Mouse (Mus musculus) spleen, embryonic (tissue): ENCODE measurements around the gene Fgfr1op2.

ENCODE experiments used
- CTCF ChIA-PET: fragments of 350-600 bp; sonication (Branson Sonifier 250); formaldehyde crosslinking; loops from one replicate; lab custom pipeline; 2022; lab: Charles Lee

Fgfr1op2 gene

DNA sequence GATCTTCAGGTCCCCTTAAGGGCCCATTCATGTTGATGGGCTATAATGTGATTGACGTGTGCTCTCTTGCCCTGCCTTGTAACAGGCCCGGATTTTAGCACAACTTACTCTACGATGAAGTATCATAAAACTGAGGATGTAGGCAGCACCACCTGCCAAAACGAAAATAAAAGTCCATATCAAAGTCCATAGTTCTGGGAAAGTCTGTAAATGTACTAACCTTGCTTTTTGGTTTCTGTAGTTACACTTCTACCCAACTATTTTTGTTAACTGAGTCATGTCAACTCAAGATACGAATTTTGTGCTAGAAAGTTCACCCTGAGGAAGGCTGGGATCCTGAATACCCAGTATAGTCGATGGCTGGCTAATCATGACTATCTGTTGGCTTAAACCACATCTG, 64.0 kb downstream of the Fgfr1op2 start:
- CTCF ChIA-PET, result no interaction called here

DNA sequence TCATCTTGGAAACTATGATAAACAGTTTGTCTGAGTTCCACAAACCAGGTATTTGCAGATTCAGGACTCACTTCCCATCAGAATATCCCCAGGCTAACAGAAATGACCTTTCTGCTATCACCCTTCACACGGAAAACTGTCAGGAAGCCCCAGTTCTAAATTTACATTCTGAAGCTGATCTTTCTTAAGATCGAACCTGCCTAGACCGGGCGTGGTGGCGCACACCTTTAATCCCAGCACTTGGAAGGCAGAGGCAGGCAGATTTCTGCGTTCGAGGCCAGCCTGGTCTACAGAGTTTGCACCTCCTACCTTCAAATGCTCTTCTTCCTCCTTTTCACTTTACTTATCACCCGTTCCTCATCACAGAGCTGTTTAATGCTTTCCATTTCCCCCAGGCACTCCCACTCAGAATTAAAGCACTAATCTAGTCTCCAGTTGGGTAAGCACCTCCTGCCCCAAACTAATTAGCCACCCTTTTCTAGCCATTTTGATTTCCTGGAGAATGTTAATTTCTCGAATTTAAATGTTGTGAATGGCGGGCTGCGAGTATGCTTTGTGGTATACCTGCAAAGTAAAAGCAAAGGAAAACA, 64.7 kb downstream of the Fgfr1op2 start:
- CTCF ChIA-PET, result no interaction called here

DNA sequence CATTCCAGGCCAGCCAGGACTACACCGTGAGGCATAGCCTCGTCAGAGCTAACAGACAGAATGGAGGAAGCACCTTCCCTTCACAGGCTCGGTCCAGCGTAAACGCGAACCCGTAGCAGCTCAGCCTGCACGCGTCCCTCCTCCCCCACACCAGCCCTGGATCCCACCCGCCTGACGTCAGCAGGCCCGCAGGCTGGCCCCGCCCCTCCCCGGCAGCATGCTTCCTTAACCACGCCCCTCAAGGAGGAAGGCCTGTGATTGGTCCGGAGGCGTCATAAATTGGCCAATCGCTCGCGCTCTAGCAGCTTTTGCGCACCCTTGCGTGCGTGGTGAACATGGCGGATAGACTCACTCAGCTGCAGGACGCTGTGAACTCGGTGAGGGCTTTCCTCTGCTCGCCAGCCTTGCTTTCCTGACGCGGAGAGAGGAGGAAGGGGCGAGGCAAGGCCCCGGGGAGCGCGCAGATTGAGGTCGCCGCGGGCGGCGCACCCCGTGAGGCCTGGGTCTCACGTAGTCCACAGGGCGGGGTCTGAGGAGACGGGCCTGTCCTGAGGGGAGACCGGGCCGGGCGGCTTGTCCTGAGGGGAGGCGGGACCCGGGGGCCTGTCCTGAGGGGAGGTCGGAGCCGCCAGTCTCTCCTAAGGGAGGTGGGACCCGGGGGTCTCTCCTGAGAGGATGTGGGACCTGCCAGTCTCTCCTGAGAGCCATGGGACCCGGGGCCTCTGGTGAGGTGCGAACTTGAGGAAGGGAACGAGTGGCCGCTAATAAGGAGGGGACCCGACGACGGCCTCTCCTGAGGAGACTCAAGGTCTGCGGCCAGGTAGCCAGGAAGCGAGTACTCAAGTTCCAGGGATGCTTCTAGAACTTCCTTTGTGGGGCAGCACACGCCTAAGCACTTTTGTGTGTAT, 65.5 kb downstream of the Fgfr1op2 start, which contains the start of the genes Med21 and Tm7sf3:
Gene Med21, plus strand, starts transcription at position 272 of the 908 bp plus-strand sequence.
Gene Tm7sf3, minus strand, starts transcription at position 549 of the 908 bp plus-strand sequence.
- CTCF ChIA-PET, result no interaction called here

DNA sequence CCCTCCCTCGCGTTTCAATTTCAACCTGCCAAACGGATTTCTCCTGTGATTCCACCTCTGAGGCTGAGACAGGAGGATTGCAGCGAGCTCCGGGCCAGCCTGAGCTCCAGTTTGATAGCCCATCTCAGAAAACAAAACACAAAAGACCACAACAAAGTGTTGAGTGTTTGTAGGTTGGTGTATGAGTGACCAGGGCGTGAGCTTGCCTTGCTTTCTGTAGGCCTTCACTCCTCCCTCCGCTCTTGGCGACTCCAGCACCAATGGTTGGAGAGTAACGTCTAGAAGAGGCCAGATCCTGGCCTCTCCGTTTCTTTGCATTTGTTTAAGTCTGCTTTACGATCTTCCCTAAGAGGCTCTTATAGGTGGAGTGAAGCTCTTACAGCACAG, 66.2 kb downstream of the Fgfr1op2 start:
- CTCF ChIA-PET, result no interaction called here
